Mouse (Mus musculus) ZHBTc4 (cell line): ENCODE measurements around the gene P3h2.

Experiments used
- DNase-seq: peaks from one replicate; pipeline ENCODE4 v3.0.0-alpha.2; 2011; ENCODE audit warnings: low read depth, low spot score

The P3h2 gene

GRCm38 (mm10) chr16:26105115-26105974 lies at the start of gene P3h2:
Gene P3h2, minus strand, starts transcription at chr16:26105784.
- peak; percentile 80 for DNase-seq

- no peak for DNase-seq
These were observed 46.7 kb upstream of the P3h2 start for GRCm38 (mm10) chr16:26152258-26152657.

GRCm38 (mm10) chr16:26150943-26151342 lies 45.4 kb upstream of the P3h2 start:
- DNase-seq = no peak

GRCm38 (mm10) chr16:26146853-26147252 lies 41.3 kb upstream of the P3h2 start:
- no peak for DNase-seq

- no peak for DNase-seq
These were observed 25.5 kb upstream of the P3h2 start for GRCm38 (mm10) chr16:26131126-26131525.

- no peak for DNase-seq
These were observed 1.0 kb upstream of the P3h2 start for GRCm38 (mm10) chr16:26106618-26107017.

GRCm38 (mm10) chr16:26106041-26106617 lies 545 bp upstream of the P3h2 start:
- no peak for DNase-seq

GRCm38 (mm10) chr16:26104274-26104673 lies 1.3 kb downstream of the P3h2 start:
- DNase-seq = no peak

- no peak for DNase-seq
These were observed 2.7 kb downstream of the P3h2 start for GRCm38 (mm10) chr16:26102856-26103255.

GRCm38 (mm10) chr16:26100167-26100566 lies 5.4 kb downstream of the P3h2 start:
- DNase-seq = no peak

GRCm38 (mm10) chr16:26095696-26096284 lies 9.8 kb downstream of the P3h2 start:
- no peak for DNase-seq

GRCm38 (mm10) chr16:26093888-26094287 lies 11.7 kb downstream of the P3h2 start:
- no peak for DNase-seq

- DNase-seq = no peak
These were observed 16.6 kb downstream of the P3h2 start for GRCm38 (mm10) chr16:26088976-26089375.

- no peak for DNase-seq
These were observed 17.3 kb downstream of the P3h2 start for GRCm38 (mm10) chr16:26088240-26088639.

- DNase-seq = no peak
These were observed 18.6 kb downstream of the P3h2 start for GRCm38 (mm10) chr16:26086955-26087354.

GRCm38 (mm10) chr16:26085160-26085559 lies 20.4 kb downstream of the P3h2 start:
- DNase-seq = no peak

- no peak for DNase-seq
These were observed 22.8 kb downstream of the P3h2 start for GRCm38 (mm10) chr16:26082831-26083230.

GRCm38 (mm10) chr16:26082391-26082790 lies 23.2 kb downstream of the P3h2 start:
- DNase-seq = no peak

GRCm38 (mm10) chr16:26078923-26079351 lies 26.6 kb downstream of the P3h2 start:
- no peak for DNase-seq

- DNase-seq = no peak
These were observed 27.5 kb downstream of the P3h2 start for GRCm38 (mm10) chr16:26078100-26078422.

GRCm38 (mm10) chr16:26077246-26078099 lies 28.1 kb downstream of the P3h2 start:
- DNase-seq = no peak

- DNase-seq = no peak
These were observed 30.5 kb downstream of the P3h2 start for GRCm38 (mm10) chr16:26075063-26075462.
